Mouse (Mus musculus): ENCODE data around the gene Il17a. TPM values are rescaled to one million over a fixed set of nuclear protein-coding genes. Genes with fewer than 3 reads are reported as not detected.

The Il17a gene
- polyA plus RNA-seq, 1 experiment: 0.99 TPM

Other genes with a start within 250 kb of the Il17a start
- 0.33 and 0.62 TPM in 2 replicates for gene Pkhd1, start 112.8 kb upstream of the Il17a start, polyA plus RNA-seq (2012; rRNA removed)
- gene Il17f, start 59.7 kb downstream of the Il17a start, polyA plus RNA-seq (2012; rRNA removed): 0.23 and 1.2 TPM in 2 replicates
- gene Mcm3, start 89.4 kb downstream of the Il17a start, polyA plus RNA-seq (2012; rRNA removed): 22.2 and 27.8 TPM in 2 replicates
- 3.0 and 5.0 TPM in 2 replicates for gene Paqr8, start 159.7 kb downstream of the Il17a start, polyA plus RNA-seq (2012; rRNA removed)
- 0.25 and 0.32 TPM in 2 replicates for gene Efhc1, start 220.7 kb downstream of the Il17a start, polyA plus RNA-seq (2012; rRNA removed)